Mouse (Mus musculus) MEL (cell line): Measurements from ENCODE around the gene Gtf2h1.

ENCODE experiments used
- CHD2 ChIP-seq: IDR thresholded peaks from 2 replicates; pipeline ENCODE4 v1.6.1; 2011; ENCODE audit warnings: low read length, improper control_type of control experiment
- CTCF ChIP-seq, 3 experiments: IDR thresholded peaks in 2 of 3; conservative IDR thresholded peaks in 1 of 3; 2 replicates each; pipeline ENCODE4 v1.5.1; 2011 to 2012; ENCODE audit warnings: low read length in 3 of 3, low read depth in 2 of 3, mild to moderate bottlenecking in 2 of 3, improper control_type of control experiment in 1 of 3, inconsistent platforms in 1 of 3, mixed read lengths in 1 of 3, moderate library complexity in 1 of 3; ENCODE audit not compliant: control insufficient read depth in 1 of 3, insufficient read depth in 1 of 3, poor library complexity in 1 of 3, severe bottlenecking in 1 of 3
- KAT2A ChIP-seq: conservative IDR thresholded peaks from 2 replicates; pipeline ENCODE4 v1.6.1; 2012; ENCODE audit warnings: low read depth, low read length, improper control_type of control experiment, inconsistent platforms
- POLR2A ChIP-seq, 2 experiments: IDR thresholded peaks; 2 replicates each; pipeline ENCODE4 v1.6.1; 2011 to 2012; ENCODE audit warnings: low read length in 2 of 2, mild to moderate bottlenecking in 2 of 2, control low read depth in 1 of 2, improper control_type of control experiment in 1 of 2, low read depth in 1 of 2, moderate library complexity in 1 of 2; ENCODE audit not compliant: control insufficient read depth in 1 of 2, insufficient read depth in 1 of 2, poor library complexity in 1 of 2
- POLR2AphosphoS5 ChIP-seq: IDR thresholded peaks from 2 replicates; pipeline ENCODE4 v1.6.1; 2012; ENCODE audit warnings: low read depth, borderline replicate concordance, mild to moderate bottlenecking, inconsistent platforms, low read length, moderate library complexity, mixed read lengths
- ZC3H11A ChIP-seq: IDR thresholded peaks from 2 replicates; pipeline ENCODE4 v1.6.1; 2012; ENCODE audit warnings: low read depth, mild to moderate bottlenecking, inconsistent platforms, low read length, improper control_type of control experiment
- ZMIZ1 ChIP-seq: IDR thresholded peaks from 2 replicates; pipeline ENCODE4 v1.6.1; 2012; ENCODE audit warnings: low read depth, mild to moderate bottlenecking, inconsistent platforms, low read length, improper control_type of control experiment, moderate library complexity

DNA sequence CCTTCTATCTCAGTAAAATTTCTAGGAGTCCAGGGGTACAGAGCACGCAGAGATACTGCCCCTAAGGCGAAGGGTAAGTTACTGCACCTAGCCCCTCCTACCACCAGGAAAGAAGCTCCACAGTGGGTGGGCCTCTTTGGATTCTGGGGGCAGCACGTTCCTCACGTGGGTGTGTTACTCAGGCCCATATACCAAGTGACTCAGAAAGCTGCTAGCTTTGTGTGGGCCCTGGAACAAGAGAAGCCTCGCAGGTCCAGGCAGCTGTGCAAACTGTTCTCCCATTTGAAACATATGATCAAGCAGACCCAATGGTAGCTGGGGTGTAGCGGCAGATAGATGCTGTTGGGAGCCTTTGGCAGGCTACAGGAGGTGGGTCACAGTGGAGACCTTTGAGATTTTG lies 63.1 kb downstream of the Gtf2h1 start:
- TF ChIP-seq ZC3H11A = no peak
- no peak for TF ChIP-seq POLR2A (IDR thresholded peaks at IDR 0.05; ENCODE audit: control insufficient read depth in 1 of 2, insufficient read depth in 1 of 2, low read depth in 1 of 2, low read length in 2 of 2, poor library complexity in 1 of 2)
- no peak for TF ChIP-seq CHD2
- no peak for TF ChIP-seq KAT2A
- TF ChIP-seq ZMIZ1 = no peak
- TF ChIP-seq CTCF (IDR thresholded peaks at IDR 0.05 in 2 of 3, conservative IDR thresholded peaks at IDR 0.05 in 1 of 3; ENCODE audit: control insufficient read depth in 1 of 3, insufficient read depth in 1 of 3, low read depth in 2 of 3, low read length in 3 of 3, poor library complexity in 1 of 3, severe bottlenecking in 1 of 3) = no peak
- TF ChIP-seq POLR2AphosphoS5 = no peak
